Mouse (Mus musculus) neutrophil, adult 5-6 weeks (primary cell): ENCODE data around the gene Itga1. TPM values are rescaled to one million over a fixed set of nuclear protein-coding genes. Genes with fewer than 3 reads are reported as not detected.
A peak's percentile ranks its signal among the peaks of the same experiment; 100 is the strongest.

ENCODE experiments used
- ATAC-seq: fragments of 151-379, 151-347 bp; 2 replicates; pipeline ENCODE4 v1.8.0; 2017; ENCODE audit warnings: mild to moderate bottlenecking, moderate TSS enrichment; ENCODE audit not compliant: insufficient number of reproducible peaks, poor library complexity, low FRiP score, severe bottlenecking; ENCODE audit errors: extremely low read depth
- total RNA-seq: library from RNA; stranded (forward); fragments of 200-1000 nt; gene quantifications from 2 replicates; pipeline ENCODE4 v1.2.3, GENCODE M21; 2017

The Itga1 gene
- total RNA-seq, 1 experiment from 2014 or later, result 1.5 TPM

DNA sequence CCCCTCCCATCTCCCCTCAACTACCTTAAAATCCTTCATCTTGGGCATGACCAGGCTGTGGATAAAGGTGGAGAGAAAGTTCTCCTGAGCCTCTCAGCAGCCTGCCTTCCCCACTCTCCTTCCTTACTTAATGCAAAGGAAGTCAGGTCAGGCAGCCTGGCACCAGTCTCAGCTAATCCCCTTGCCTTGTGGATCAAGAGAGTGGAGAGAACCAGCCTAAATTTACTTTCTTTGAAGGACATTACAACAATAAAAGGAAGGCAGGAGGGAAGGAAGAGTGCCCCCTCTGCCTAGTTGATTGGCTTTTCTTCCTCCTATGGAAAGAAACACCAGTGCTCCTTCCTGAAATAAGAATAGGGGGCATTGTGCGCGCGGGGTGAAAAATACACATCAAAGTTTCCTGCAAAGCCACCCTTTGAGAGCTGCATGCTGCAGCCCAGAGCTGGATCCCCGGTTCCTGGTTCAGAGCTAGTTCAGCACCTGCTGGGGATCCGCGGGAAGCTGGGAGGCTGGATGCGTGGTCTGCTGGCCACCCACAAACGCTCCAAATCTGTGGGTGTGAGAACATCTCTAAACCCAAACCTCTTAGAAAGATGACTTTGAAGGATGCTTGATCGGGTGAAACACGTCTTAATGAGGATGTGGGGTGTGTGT lies 170.6 kb downstream of the Itga1 start:
- ATAC-seq, result no peak

DNA sequence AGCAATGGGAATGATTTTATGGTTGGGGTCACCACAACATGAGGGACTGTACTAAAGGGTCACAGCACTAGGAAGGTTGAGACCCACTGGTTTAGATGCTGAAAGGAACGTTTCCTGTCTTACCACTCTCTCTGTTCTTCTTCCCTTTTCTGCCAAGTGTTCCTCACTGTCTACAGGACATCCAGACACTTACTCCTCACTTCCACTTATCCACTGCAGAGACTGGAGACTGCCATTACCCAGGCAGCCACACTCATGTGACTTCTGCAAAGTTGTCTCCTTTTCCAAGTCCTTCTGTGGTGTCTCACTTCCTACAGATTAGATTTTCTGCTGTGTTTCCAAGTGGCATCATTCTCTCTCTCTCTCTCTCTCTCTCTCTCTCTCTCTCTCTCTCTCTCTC lies 177.0 kb downstream of the Itga1 start:
- no peak for ATAC-seq

DNA sequence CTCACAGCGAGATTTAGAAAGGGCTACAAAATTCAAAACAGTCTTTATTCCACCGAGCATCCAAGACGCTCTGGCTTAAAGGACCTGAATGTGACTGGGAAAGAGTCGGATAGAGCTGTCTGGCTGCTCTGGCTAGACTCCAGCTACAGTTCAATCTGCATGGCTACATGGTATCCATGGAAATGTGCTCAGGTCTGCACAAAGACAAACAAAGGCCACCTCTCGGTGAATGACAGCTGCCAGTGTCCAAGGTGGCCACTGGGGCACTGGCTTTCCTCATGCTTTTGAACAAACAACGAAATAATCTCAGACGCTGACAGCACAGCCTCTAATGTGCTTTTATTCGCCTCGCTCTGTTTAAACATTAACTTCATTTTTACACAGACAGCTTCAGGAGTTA lies 178.4 kb downstream of the Itga1 start:
- ATAC-seq, result no peak

DNA sequence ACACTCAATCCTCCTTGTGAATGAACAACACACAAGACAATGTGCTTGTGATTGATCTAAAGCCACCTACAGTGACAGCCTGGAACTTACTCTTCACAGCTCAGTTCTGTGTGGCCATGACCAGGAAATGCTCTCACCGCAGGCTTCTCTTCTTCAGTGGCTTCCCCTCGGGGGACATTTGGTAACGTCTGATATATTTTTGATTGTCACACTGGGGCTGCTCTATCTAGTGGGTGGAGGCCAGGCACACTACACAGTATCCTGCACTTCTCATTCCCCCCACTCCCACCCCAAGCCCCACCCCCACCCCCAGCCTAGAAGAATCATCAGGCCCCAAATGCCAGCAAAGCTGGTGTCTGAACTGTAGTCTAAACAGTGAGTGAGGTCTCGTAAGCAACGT lies 186.0 kb downstream of the Itga1 start:
- ATAC-seq, result peak; percentile 86

DNA sequence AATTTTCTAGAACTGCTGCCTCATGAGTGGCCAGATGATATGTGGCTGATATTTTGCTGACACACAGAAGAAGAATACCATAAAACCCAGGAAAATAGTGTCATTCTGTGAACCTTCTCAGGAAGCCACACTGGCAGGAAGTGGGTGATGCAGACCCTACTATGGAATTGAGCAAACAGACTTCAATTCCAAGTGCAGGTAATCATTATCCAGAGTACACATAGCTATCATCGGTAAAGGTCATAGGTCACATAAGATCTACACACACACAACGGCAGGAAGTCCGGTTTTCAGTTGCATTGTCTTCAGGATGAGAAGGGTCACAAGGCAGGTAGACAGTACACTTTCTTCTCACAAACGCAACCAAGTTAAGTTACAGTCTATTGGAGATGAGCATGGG lies 186.8 kb downstream of the Itga1 start:
- no peak for ATAC-seq

DNA sequence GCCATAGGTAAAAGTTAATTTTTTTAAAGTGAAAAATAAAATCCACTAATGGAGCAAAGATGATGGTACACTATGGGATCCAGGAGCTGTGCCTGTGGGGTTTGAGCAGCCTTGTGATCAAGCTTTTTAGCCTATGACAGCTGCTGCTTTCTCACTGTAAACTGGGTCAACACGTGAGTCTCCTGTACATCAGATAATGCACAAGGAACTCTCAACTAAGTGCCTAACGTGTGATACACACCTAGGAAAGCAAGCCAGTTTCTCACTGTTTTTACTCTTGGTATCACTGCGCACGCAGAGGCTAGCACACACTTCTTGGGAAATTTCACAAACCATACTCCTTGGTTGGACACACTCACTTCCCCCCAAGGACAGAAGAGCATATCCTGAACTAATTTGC lies 187.2 kb downstream of the Itga1 start:
- ATAC-seq, result no peak

DNA sequence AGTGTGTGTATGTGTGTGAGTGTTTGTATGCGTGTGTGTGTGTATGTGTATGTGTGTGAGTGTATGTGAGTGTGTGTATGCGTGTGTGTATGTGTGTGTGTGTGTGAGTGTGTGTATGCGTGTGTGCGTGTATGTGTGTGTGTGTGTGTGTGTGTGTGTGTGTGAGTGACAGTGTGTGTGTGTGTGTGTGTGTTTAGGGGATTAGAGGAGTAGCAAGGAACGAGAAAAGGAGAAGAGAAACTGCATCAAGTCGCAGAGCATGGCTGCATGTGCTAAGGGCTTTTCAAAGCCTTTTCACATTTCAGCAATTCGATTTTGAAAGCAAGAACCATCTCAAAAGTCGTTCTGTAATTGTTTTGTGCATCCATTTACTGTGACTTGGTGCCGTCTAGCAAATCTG lies 191.1 kb downstream of the Itga1 start:
- ATAC-seq, result peak; percentile 41; the same call in 1 of the 2 replicates

DNA sequence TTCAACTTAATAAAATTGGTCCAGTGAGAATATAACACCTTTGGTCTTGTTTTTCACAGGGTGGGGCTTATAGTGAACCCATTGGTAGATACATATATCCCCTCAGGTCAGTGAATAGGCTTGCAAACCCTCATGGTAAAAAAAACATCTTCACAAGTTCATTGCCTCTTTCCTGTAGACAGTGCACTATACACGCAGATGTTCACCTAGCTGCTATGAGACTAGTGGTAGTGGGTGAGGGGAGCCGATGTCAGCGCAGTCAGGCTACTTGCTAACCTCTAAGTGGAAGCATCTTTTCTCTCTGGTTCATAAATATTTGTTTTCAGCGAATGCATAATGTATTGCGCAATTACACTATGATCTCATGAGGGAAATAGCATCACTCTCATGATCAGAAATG lies 192.2 kb downstream of the Itga1 start:
- ATAC-seq, result no peak

DNA sequence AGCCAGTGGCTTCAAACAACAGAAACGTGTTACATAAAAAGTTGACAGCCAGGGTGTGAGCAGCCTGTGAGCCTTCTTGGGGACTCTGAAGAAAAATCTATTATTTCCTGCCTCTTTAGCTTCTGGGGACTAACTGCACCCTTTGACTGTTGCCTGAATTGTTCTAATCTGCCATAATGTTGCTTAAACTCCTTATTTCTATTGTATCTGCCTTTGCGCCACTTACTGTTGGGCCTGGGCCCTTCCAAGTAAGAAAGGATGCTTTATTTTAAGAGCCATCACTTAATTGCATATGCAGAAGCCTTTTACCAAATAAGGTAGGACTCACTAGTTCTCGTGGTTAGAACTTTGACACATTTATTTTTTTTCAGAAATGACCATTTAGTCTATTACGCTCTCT lies 193.9 kb downstream of the Itga1 start:
- no peak for ATAC-seq

Other genes with a start within 250 kb of the Itga1 start
- gene Itga2, start 169.9 kb downstream of the Itga1 start, total RNA-seq, result 3.4 and 4.8 TPM in 2 replicates
- gene Pelo, start 11.8 kb downstream of the Itga1 start, total RNA-seq, result 3.8 and 4.2 TPM in 2 replicates
- not detected in 2 replicates for gene Gm49395, start within 50 bp of the Itga1 start, total RNA-seq